Mouse (Mus musculus) MEL (cell line): ENCODE measurements around the gene Pf4. TPM values are rescaled to one million over a fixed set of nuclear protein-coding genes. Genes with fewer than 3 reads are reported as not detected.
"Not testable (repeated sequence)": the region's sequence is repeated elsewhere in the genome, so short reads cannot be mapped to it uniquely, and the experiment has no call there.

ENCODE experiments used
- DNase-seq: peaks from one replicate; pipeline ENCODE4 v3.0.0; 2011; ENCODE audit warnings: low read depth, low spot score
- H3K27ac ChIP-seq: 2 replicates; pipeline ENCODE4 v1.5.1; 2012; ENCODE audit warnings: low read depth, mild to moderate bottlenecking, control low read depth, low read length, moderate library complexity; ENCODE audit not compliant: control insufficient read depth
- H3K27me3 ChIP-seq, 2 experiments: fragments of 150-350 bp in 1 of 2; sonication (generic) in 1 of 2; 2 replicates each; pipeline ENCODE4 v1.6.1; 2012; ENCODE audit warnings: low read length in 2 of 2, mild to moderate bottlenecking in 2 of 2, improper control_type of control experiment in 1 of 2, moderate library complexity in 1 of 2; ENCODE audit not compliant: insufficient read depth in 2 of 2, control insufficient read depth in 1 of 2
- H3K36me3 ChIP-seq, 2 experiments: 2 replicates each; pipeline ENCODE4 v1.6.1; 2012 to 2014; ENCODE audit warnings: low read length in 2 of 2, improper control_type of control experiment in 1 of 2, inconsistent platforms in 1 of 2, mild to moderate bottlenecking in 1 of 2; ENCODE audit not compliant: insufficient read depth in 2 of 2, control insufficient read depth in 1 of 2
- H3K4me1 ChIP-seq, 2 experiments: fragments of 150-350 bp in 1 of 2; sonication (generic) in 1 of 2; 2 replicates each; pipeline ENCODE4 v1.6.1; 2012; ENCODE audit warnings: low read length in 2 of 2, improper control_type of control experiment in 1 of 2, mild to moderate bottlenecking in 1 of 2; ENCODE audit not compliant: insufficient read depth in 2 of 2, control insufficient read depth in 1 of 2
- H3K4me3 ChIP-seq, 2 experiments: fragments of 150-350 bp in 1 of 2; sonication (generic) in 1 of 2; 2 replicates each; pipeline ENCODE4 v1.5.1; 2012; ENCODE audit warnings: low read depth in 2 of 2, low read length in 2 of 2, mild to moderate bottlenecking in 2 of 2, moderate library complexity in 2 of 2, control low read depth in 1 of 2, improper control_type of control experiment in 1 of 2; ENCODE audit not compliant: control insufficient read depth in 1 of 2, insufficient read depth in 1 of 2
- H3K79me2 ChIP-seq: 2 replicates; pipeline ENCODE4 v1.6.1; 2012; ENCODE audit warnings: mild to moderate bottlenecking, low read length, moderate library complexity; ENCODE audit not compliant: control insufficient read depth, poor library complexity, insufficient read depth
- H3K9ac ChIP-seq: 2 replicates; pipeline ENCODE4 v1.6.1; 2012; ENCODE audit warnings: low read depth, mild to moderate bottlenecking, control low read depth, low read length, moderate library complexity; ENCODE audit not compliant: control insufficient read depth, poor library complexity, severe bottlenecking
- H3K9me3 ChIP-seq: fragments of 150-350 bp; sonication (generic); replicated peaks from 2 replicates; pipeline ENCODE4 v1.6.1; 2012; ENCODE audit warnings: mild to moderate bottlenecking, low read length, improper control_type of control experiment, moderate library complexity; ENCODE audit not compliant: insufficient read depth
- BHLHE40 ChIP-seq: IDR thresholded peaks from 2 replicates; pipeline ENCODE4 v1.6.1; 2012; ENCODE audit warnings: low read depth, mild to moderate bottlenecking, inconsistent platforms, low read length, improper control_type of control experiment, borderline replicate concordance
- E2F4 ChIP-seq: IDR thresholded peaks from 2 replicates; pipeline ENCODE4 v1.6.1; 2011; ENCODE audit warnings: low read depth, low read length, improper control_type of control experiment, borderline replicate concordance
- ELF1 ChIP-seq: IDR thresholded peaks from 2 replicates; pipeline ENCODE4 v1.6.1; 2014; ENCODE audit warnings: low read depth, mild to moderate bottlenecking, inconsistent platforms, low read length, improper control_type of control experiment, moderate library complexity
- EP300 ChIP-seq, 2 experiments: IDR thresholded peaks; 2 replicates each; pipeline ENCODE4 v1.6.1; 2011; ENCODE audit warnings: improper control_type of control experiment in 2 of 2, low read length in 2 of 2, low read depth in 1 of 2, mild to moderate bottlenecking in 1 of 2
- KAT2A ChIP-seq: conservative IDR thresholded peaks from 2 replicates; pipeline ENCODE4 v1.6.1; 2012; ENCODE audit warnings: low read depth, low read length, improper control_type of control experiment, inconsistent platforms
- MAX ChIP-seq: IDR thresholded peaks from 2 replicates; pipeline ENCODE4 v1.6.1; 2011; ENCODE audit warnings: low read length, improper control_type of control experiment
- MYB ChIP-seq: IDR thresholded peaks from 2 replicates; pipeline ENCODE4 v1.6.1; 2011; ENCODE audit warnings: mild to moderate bottlenecking, low read depth, low read length, improper control_type of control experiment
- NRF1 ChIP-seq: IDR thresholded peaks from 2 replicates; pipeline ENCODE4 v1.6.1; 2014; ENCODE audit warnings: low read depth, mild to moderate bottlenecking, inconsistent platforms, low read length, improper control_type of control experiment, moderate library complexity; ENCODE audit not compliant: poor library complexity, insufficient read depth, severe bottlenecking
- POLR2A ChIP-seq, 2 experiments: IDR thresholded peaks; 2 replicates each; pipeline ENCODE4 v1.6.1; 2011 to 2012; ENCODE audit warnings: low read length in 2 of 2, mild to moderate bottlenecking in 2 of 2, control low read depth in 1 of 2, improper control_type of control experiment in 1 of 2, low read depth in 1 of 2, moderate library complexity in 1 of 2; ENCODE audit not compliant: control insufficient read depth in 1 of 2, insufficient read depth in 1 of 2, poor library complexity in 1 of 2
- POLR2AphosphoS2 ChIP-seq: IDR thresholded peaks from 2 replicates; pipeline ENCODE4 v1.6.1; 2011; ENCODE audit warnings: low read length, improper control_type of control experiment
- POLR2AphosphoS5 ChIP-seq: IDR thresholded peaks from 2 replicates; pipeline ENCODE4 v1.6.1; 2012; ENCODE audit warnings: low read depth, borderline replicate concordance, mild to moderate bottlenecking, inconsistent platforms, low read length, moderate library complexity, mixed read lengths
- RAD21 ChIP-seq: IDR thresholded peaks from 2 replicates; pipeline ENCODE4 v1.6.1; 2011; ENCODE audit warnings: mild to moderate bottlenecking, low read depth, low read length, improper control_type of control experiment
- SIN3A ChIP-seq: IDR thresholded peaks from 2 replicates; pipeline ENCODE4 v1.6.1; 2012; ENCODE audit warnings: low read length, improper control_type of control experiment, inconsistent platforms
- TBP ChIP-seq: IDR thresholded peaks from 2 replicates; pipeline ENCODE4 v1.8.0; 2011; ENCODE audit warnings: low read depth, low read length, improper control_type of control experiment
- UBTF ChIP-seq: IDR thresholded peaks from 2 replicates; pipeline ENCODE4 v1.6.1; 2012; ENCODE audit warnings: low read depth, mild to moderate bottlenecking, inconsistent platforms, low read length, improper control_type of control experiment, moderate library complexity, borderline replicate concordance; ENCODE audit not compliant: insufficient read depth
- ZC3H11A ChIP-seq: IDR thresholded peaks from 2 replicates; pipeline ENCODE4 v1.6.1; 2012; ENCODE audit warnings: low read depth, mild to moderate bottlenecking, inconsistent platforms, low read length, improper control_type of control experiment
- ZKSCAN1 ChIP-seq: IDR thresholded peaks from 2 replicates; pipeline ENCODE4 v1.6.1; 2012; ENCODE audit warnings: low read depth, mild to moderate bottlenecking, inconsistent platforms, low read length, improper control_type of control experiment, moderate library complexity
- ZMIZ1 ChIP-seq: IDR thresholded peaks from 2 replicates; pipeline ENCODE4 v1.6.1; 2012; ENCODE audit warnings: low read depth, mild to moderate bottlenecking, inconsistent platforms, low read length, improper control_type of control experiment, moderate library complexity
- polyA plus RNA-seq, 2 experiments: library from polyadenylated mRNA; stranded (reverse) in 1 of 2; unstranded in 1 of 2; fragments of >175 nt in 1 of 2; fragments of >200 nt in 1 of 2; gene quantifications; 2 replicates each; pipeline versions ENCODE4 v1.2.1 to v1.2.4; 2012; ENCODE audit warnings: low replicate concordance in 2 of 2, low read depth in 1 of 2; ENCODE audit not compliant: insufficient read length in 2 of 2, insufficient read depth in 1 of 2, missing spikeins in 1 of 2
- total RNA-seq: library from RNA; depleted of rRNA; stranded (reverse); fragments of 300-350 nt; gene quantifications from 2 replicates; pipeline ENCODE4 v1.2.3, GENCODE M21; 2012

Gene Pf4
- total and polyA plus RNA-seq, 3 experiments: 283 to 393 TPM; not detected in 1

DNA sequence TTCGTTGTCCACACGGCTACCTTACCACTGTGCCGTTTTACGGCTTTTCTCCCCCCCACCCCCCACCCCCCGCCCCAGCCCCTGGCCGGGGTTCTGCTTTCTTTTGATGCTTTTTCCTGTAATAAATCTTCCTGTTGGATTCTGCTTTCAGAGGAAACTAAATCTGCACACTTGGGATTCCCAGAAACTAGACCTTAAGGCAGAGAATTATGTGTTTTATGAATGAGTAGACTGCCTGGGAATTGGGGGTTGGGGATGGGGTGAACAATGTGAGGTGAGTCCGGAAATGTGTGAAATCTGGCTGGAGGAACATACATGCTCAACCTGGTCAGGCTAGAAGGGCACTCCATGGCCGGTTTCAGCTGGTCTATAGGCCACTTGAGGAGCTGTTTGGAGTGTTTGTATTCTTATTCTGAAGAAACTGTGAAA, 17.9 kb downstream of the Pf4 start:
- H3K79me2 ChIP-seq: no peaks in the 10 kb centered on the region
- H3K27ac ChIP-seq: no peak overlapping the region
- no peak for TF ChIP-seq ELF1
- TF ChIP-seq, all 39 proteins: peak for 0
- no peaks in the 10 kb centered on the region for H3K9me3 ChIP-seq
- H3K9ac ChIP-seq: no peak overlapping the region
- DNase-seq: no peak
- H3K36me3 ChIP-seq: no peaks in the 10 kb centered on the region
- H3K4me1 ChIP-seq: no peaks in the 10 kb centered on the region
- H3K27me3 ChIP-seq: no peaks in the 10 kb centered on the region; a peak in 2 of 4 replicates
- no peak overlapping the region for H3K4me3 ChIP-seq

DNA sequence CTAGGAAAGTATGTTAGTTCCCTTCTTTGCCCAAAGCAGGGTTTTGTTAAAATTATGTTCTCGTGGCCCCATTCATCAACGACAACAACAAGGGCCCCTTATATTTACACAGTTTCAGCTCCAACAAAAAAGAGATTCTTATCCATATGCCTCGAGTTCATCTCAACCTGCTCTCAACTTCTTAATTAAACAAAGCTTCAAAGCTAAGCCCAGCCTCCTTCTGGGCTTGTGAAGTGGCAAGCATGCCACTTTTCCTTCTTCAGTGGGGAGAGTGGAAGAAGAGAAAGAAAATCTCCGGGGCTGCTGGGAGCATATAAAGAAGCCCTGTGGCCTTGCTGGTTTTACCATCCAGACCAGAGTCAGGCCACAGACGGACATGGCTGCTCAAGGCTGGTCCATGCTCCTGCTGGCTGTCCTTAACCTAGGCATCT, 22.0 kb downstream of the Pf4 start, which contains the start of gene Cxcl15:
TSS of gene Cxcl15 (plus strand) at position 340 of the 431 bp plus-strand sequence.
- H3K79me2 ChIP-seq: no peaks in the 10 kb centered on the region
- no peak for DNase-seq
- H3K36me3 ChIP-seq: no peaks in the 10 kb centered on the region
- H3K9ac ChIP-seq: no peak within 1 kb of the TSS
- no peak for TF ChIP-seq SIN3A
- TF ChIP-seq POLR2AphosphoS5: no peak
- no peak for TF ChIP-seq RAD21
- TF ChIP-seq ZKSCAN1: no peak
- no peak for TF ChIP-seq MYB
- no peak for TF ChIP-seq EP300 (IDR thresholded peaks at IDR 0.05; ENCODE audit: low read depth in 1 of 2, low read length in 2 of 2)
- TF ChIP-seq POLR2A (IDR thresholded peaks at IDR 0.05; ENCODE audit: control insufficient read depth in 1 of 2, insufficient read depth in 1 of 2, low read depth in 1 of 2, low read length in 2 of 2, poor library complexity in 1 of 2): no peak
- no peak for TF ChIP-seq MAX
- TF ChIP-seq ZC3H11A: no peak
- no peak for TF ChIP-seq TBP
- TF ChIP-seq POLR2AphosphoS2: no peak
- no peak for TF ChIP-seq BHLHE40
- TF ChIP-seq ELF1: no peak
- no peak for TF ChIP-seq E2F4
- TF ChIP-seq ZMIZ1: no peak
- TF ChIP-seq UBTF: no peak
- no peak for TF ChIP-seq KAT2A
- no peak for TF ChIP-seq NRF1
- TF ChIP-seq, all 39 proteins: peak for 0
- H3K4me3 ChIP-seq: no peak within 1 kb of the TSS
- no peaks in the 10 kb centered on the region for H3K4me1 ChIP-seq
- no peaks in the 10 kb centered on the region for H3K9me3 ChIP-seq
- H3K27me3 ChIP-seq: peaks cover 2 to 4% of the 10 kb centered on the region in 2 experiments; a peak in 1 of 4 replicates
- H3K27ac ChIP-seq: no peak within 1 kb of the TSS

DNA sequence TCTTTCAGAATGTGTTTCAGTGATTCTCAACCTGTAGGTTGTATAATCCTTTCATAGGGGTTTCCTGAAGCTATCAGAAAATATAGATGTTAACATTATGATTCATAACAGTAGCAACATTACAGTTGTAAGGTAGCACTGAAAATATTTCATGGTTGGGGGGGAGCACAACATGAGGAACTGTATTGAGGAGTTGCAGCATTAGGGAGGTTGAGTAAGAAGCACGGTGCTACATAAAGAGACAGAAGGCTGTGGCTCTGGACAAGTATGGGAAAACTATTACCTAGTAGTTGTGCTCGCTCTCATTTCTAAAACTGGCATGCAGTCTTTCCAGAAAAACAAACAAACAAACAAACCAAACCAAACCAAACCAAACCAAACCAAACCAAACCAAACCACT, 23.2 kb downstream of the Pf4 start:
- H3K36me3 ChIP-seq, H3K4me1 ChIP-seq, H3K9ac ChIP-seq, H3K79me2 ChIP-seq, H3K27me3 ChIP-seq, H3K4me3 ChIP-seq, DNase-seq, H3K27ac ChIP-seq, H3K9me3 ChIP-seq: not testable (repeated sequence)
